In the genomic region with DNA sequence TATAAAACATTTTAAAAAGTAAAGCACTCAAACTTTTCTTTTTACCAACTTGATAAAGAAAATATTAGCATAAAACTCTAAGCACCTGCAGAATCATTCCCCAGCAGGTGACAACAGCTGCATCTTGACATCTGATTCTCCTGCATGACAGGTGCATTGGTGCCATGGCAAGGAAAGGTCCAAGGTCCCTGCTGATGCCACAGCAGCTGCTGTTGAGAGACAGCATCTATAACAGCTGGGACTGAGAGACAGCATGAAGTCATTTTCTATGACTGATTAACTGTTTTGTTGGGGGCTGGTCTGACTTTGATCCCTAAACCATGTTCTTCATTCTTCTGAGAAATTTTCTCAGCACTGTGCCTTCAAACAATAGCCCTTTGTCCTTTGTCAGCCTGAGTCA, we compare ENCODE assay signal across 29 mouse cellular contexts.
DNase-seq lines count a peak whose midpoint lies in the region; ATAC-seq lines count a peak whose summit lies in the region.
"Had no signal": no experiment of that assay in that cellular context is flagged by ENCODE, and none has a peak within 500 bp of the region (broad histone marks: within the 10 kb centered on the region; RNA-seq: fewer than 3 reads in every experiment).

No protein-coding gene starts in this region.

- no peak for ATAC-seq in hindbrain, embryonic 14.5 days (ENCODE audit: low FRiP score)
- no peak for ATAC-seq in midbrain, embryonic 14.5 days (ENCODE audit: low FRiP score, low TSS enrichment)
- ATAC-seq: forebrain, embryonic 15.5 days; intestine, postnatal 0 days had no signal

- intact Hi-C loops in left cerebral cortex, postnatal 36 days (cut with DNase I), result no loop called here

- H3K4me3 ChIP-seq in hindbrain, embryonic 10.5 days, result no peak overlapping the region
- no peak overlapping the region for H3K4me3 ChIP-seq in hindbrain, embryonic 14.5 days (replicated peaks; ENCODE audit: low read length)
- H3K4me3 ChIP-seq in midbrain, embryonic 10.5 days, result no peak overlapping the region
- H3K4me3 ChIP-seq in midbrain, embryonic 14.5 days (replicated peaks; ENCODE audit: low read depth, low read length), result no peak overlapping the region
- H3K4me3 ChIP-seq: embryonic facial prominence, embryonic 12.5 days; erythroblast, embryonic 14.5 days; forebrain, embryonic 15.5 days; heart, embryonic 10.5 days; layer of hippocampus, adult 2 months; limb, embryonic 15.5 days; megakaryocyte, embryonic 14.5 days; neural tube, embryonic 12.5 days; stomach, embryonic 15.5 days had no signal

- H3K4me2 ChIP-seq in hindbrain, embryonic 14.5 days (replicated peaks), result no peak overlapping the region
- H3K4me2 ChIP-seq in midbrain, embryonic 14.5 days (ENCODE audit: low read length), result no peak overlapping the region
- H3K4me2 ChIP-seq: embryonic facial prominence, embryonic 12.5 days; forebrain, embryonic 15.5 days; limb, embryonic 15.5 days; lung, embryonic 14.5 days; neural tube, embryonic 12.5 days; stomach, embryonic 15.5 days had no signal

- no peak overlapping the region for H3K27ac ChIP-seq in hindbrain, embryonic 10.5 days
- no peak overlapping the region for H3K27ac ChIP-seq in hindbrain, embryonic 14.5 days
- no peak overlapping the region for H3K27ac ChIP-seq in midbrain, embryonic 10.5 days (replicated peaks)
- H3K27ac ChIP-seq in midbrain, embryonic 14.5 days (replicated peaks; ENCODE audit: low read depth, low read length), result no peak overlapping the region
- H3K27ac ChIP-seq: embryonic facial prominence, embryonic 12.5 days; forebrain, embryonic 15.5 days; heart, embryonic 10.5 days; layer of hippocampus, adult 2 months; limb, embryonic 15.5 days; liver, embryonic 14.5 days; neural tube, embryonic 12.5 days; stomach, embryonic 15.5 days had no signal

- H3K9me3 ChIP-seq in hindbrain, embryonic 10.5 days, result no peaks in the 10 kb centered on the region
- H3K9me3 ChIP-seq in hindbrain, embryonic 14.5 days (ENCODE audit: control insufficient read depth, low read length), result no peaks in the 10 kb centered on the region
- no peaks in the 10 kb centered on the region for H3K9me3 ChIP-seq in midbrain, embryonic 10.5 days (replicated peaks)
- H3K9me3 ChIP-seq in midbrain, embryonic 14.5 days (ENCODE audit: control insufficient read depth, low read length), result no peaks in the 10 kb centered on the region
- H3K9me3 ChIP-seq: embryonic facial prominence, embryonic 12.5 days; forebrain, embryonic 15.5 days; heart, embryonic 10.5 days; limb, embryonic 15.5 days; megakaryocyte, embryonic 14.5 days; neural tube, embryonic 12.5 days; stomach, embryonic 15.5 days had no signal

- no peaks in the 10 kb centered on the region for H3K27me3 ChIP-seq in hindbrain, embryonic 10.5 days (ENCODE audit: insufficient read depth, poor library complexity, severe bottlenecking)
- no peaks in the 10 kb centered on the region for H3K27me3 ChIP-seq in hindbrain, embryonic 14.5 days (ENCODE audit: control insufficient read depth, insufficient read depth, low read length)
- H3K27me3 ChIP-seq in midbrain, embryonic 10.5 days (ENCODE audit: low read depth, poor library complexity, severe bottlenecking), result no peaks in the 10 kb centered on the region
- no peaks in the 10 kb centered on the region for H3K27me3 ChIP-seq in midbrain, embryonic 14.5 days (ENCODE audit: control insufficient read depth, insufficient read depth, low read length)
- H3K27me3 ChIP-seq: embryonic facial prominence, embryonic 12.5 days; forebrain, embryonic 15.5 days; limb, embryonic 15.5 days; megakaryocyte, embryonic 14.5 days; neural tube, embryonic 12.5 days; stomach, embryonic 15.5 days had no signal

- H3K4me1 ChIP-seq in hindbrain, embryonic 10.5 days (replicated peaks), result peaks cover 7% of the 10 kb centered on the region
- H3K4me1 ChIP-seq in hindbrain, embryonic 14.5 days (replicated peaks; ENCODE audit: control insufficient read depth, insufficient read depth, low read length), result no peaks in the 10 kb centered on the region
- peaks cover 7% of the 10 kb centered on the region; the same call in 1 of the 2 replicates for H3K4me1 ChIP-seq in midbrain, embryonic 10.5 days
- H3K4me1 ChIP-seq in midbrain, embryonic 14.5 days (ENCODE audit: control insufficient read depth, insufficient read depth, low read length), result no peaks in the 10 kb centered on the region
- H3K4me1 ChIP-seq: embryonic facial prominence, embryonic 12.5 days; forebrain, embryonic 15.5 days; heart, embryonic 10.5 days; limb, embryonic 15.5 days; megakaryocyte, embryonic 14.5 days; neural tube, embryonic 12.5 days; stomach, embryonic 15.5 days had no signal

- no peaks in the 10 kb centered on the region for H3K36me3 ChIP-seq in hindbrain, embryonic 10.5 days
- no peaks in the 10 kb centered on the region for H3K36me3 ChIP-seq in hindbrain, embryonic 14.5 days (replicated peaks; ENCODE audit: control insufficient read depth, insufficient read depth)
- H3K36me3 ChIP-seq in midbrain, embryonic 10.5 days, result no peaks in the 10 kb centered on the region
- no peaks in the 10 kb centered on the region for H3K36me3 ChIP-seq in midbrain, embryonic 14.5 days (ENCODE audit: control insufficient read depth, insufficient read depth, low read length)
- H3K36me3 ChIP-seq: embryonic facial prominence, embryonic 12.5 days; forebrain, embryonic 15.5 days; heart, embryonic 10.5 days; limb, embryonic 15.5 days; neural tube, embryonic 12.5 days; stomach, embryonic 15.5 days had no signal

- H3K9ac ChIP-seq in hindbrain, embryonic 14.5 days, result no peak overlapping the region
- no peak overlapping the region for H3K9ac ChIP-seq in midbrain, embryonic 14.5 days (replicated peaks; ENCODE audit: low read length)
- H3K9ac ChIP-seq: embryonic facial prominence, embryonic 12.5 days; forebrain, embryonic 15.5 days; limb, embryonic 15.5 days; liver, embryonic 14.5 days; lung, embryonic 14.5 days; neural tube, embryonic 12.5 days; stomach, embryonic 15.5 days had no signal

- peak; percentile 27 for DNase-seq in hindbrain, embryonic 10.5 days (ENCODE audit: low spot score)
- DNase-seq in hindbrain, embryonic 14.5 days (ENCODE audit: low spot score), result no peak
- peak; percentile 16 for DNase-seq in midbrain, embryonic 10.5 days (ENCODE audit: low spot score)
- DNase-seq in midbrain, embryonic 14.5 days, result no peak
- peak; percentile 9 for DNase-seq in embryo, embryonic 11.5 days (ENCODE audit: low read depth, low spot score)
- DNase-seq in retina, postnatal 1 day, result peak; percentile 29
- no peak for DNase-seq in left cerebral cortex, postnatal 36 days (ENCODE audit: low spot score in 2 of 2)
- DNase-seq: adrenal gland, adult 2 months; B cell, adult 2 months; cerebellum, adult 11-12 months; cerebellum, postnatal 14 days; gastrocnemius, postnatal 10 days; heart, postnatal 4 days; kidney, postnatal 14 days; lung, embryonic 14.5 days; lung, postnatal 36 days; thymus, adult 18-20 months; thymus, postnatal 36 days had no signal

Comparison
In these comparisons a context has a peak if more than half of its experiments do, and no peak if none do; other contexts are left out.
1. DNase-seq: peak in hindbrain, embryonic 10.5 days (single experiment), midbrain, embryonic 10.5 days (single experiment), embryo, embryonic 11.5 days (single experiment) and retina, postnatal 1 day (single experiment); none in hindbrain, embryonic 14.5 days (single experiment), midbrain, embryonic 14.5 days (single experiment) and left cerebral cortex, postnatal 36 days (0 of 2).